Mouse (Mus musculus) thymus, postnatal 14 days (tissue): ENCODE measurements around the gene Shd.

Source experiments
- DNase-seq: peaks from one replicate; pipeline ENCODE4 v3.0.0; 2021

Shd gene

GRCm38 (mm10) chr17:55959946-55960740, 10.1 kb upstream of the Shd start:
- no peak for DNase-seq

GRCm38 (mm10) chr17:55960791-55961190, 9.5 kb upstream of the Shd start:
- DNase-seq = no peak

GRCm38 (mm10) chr17:55961631-55962030, 8.6 kb upstream of the Shd start:
- no peak for DNase-seq

- no peak for DNase-seq
These were observed 7.1 kb upstream of the Shd start for GRCm38 (mm10) chr17:55963171-55963570.

GRCm38 (mm10) chr17:55964496-55964895, 5.8 kb upstream of the Shd start:
- no peak for DNase-seq

GRCm38 (mm10) chr17:55964996-55965395, 5.3 kb upstream of the Shd start:
- DNase-seq = no peak

GRCm38 (mm10) chr17:55967186-55967585, 3.1 kb upstream of the Shd start:
- no peak for DNase-seq

- no peak for DNase-seq
These were observed 2.1 kb upstream of the Shd start for GRCm38 (mm10) chr17:55968210-55968609.

- no peak for DNase-seq
These were observed 707 bp upstream of the Shd start for GRCm38 (mm10) chr17:55969560-55969959.

- DNase-seq = no peak
These were observed 1.2 kb downstream of the Shd start for GRCm38 (mm10) chr17:55971453-55971852.

GRCm38 (mm10) chr17:55976255-55976862, 6.1 kb downstream of the Shd start:
- DNase-seq = peak; percentile 80

GRCm38 (mm10) chr17:55977301-55977700, 7.0 kb downstream of the Shd start:
- DNase-seq = no peak

GRCm38 (mm10) chr17:55986030-55986961, 16.0 kb downstream of the Shd start, which contains the start of gene Fsd1:
Gene Fsd1 (plus strand): TSS chr17:55986509.
- peak; percentile 48 for DNase-seq

- DNase-seq = no peak
These were observed 20.1 kb downstream of the Shd start for GRCm38 (mm10) chr17:55990278-55990898.

- DNase-seq = no peak
These were observed 25.7 kb downstream of the Shd start for GRCm38 (mm10) chr17:55996007-55996406.

GRCm38 (mm10) chr17:55999794-56000499, 29.7 kb downstream of the Shd start:
- no peak for DNase-seq

- DNase-seq = no peak
These were observed 32.7 kb downstream of the Shd start for GRCm38 (mm10) chr17:56003000-56003399.

- DNase-seq = no peak
These were observed 35.3 kb downstream of the Shd start, which contains the start of the genes Stap2 and Mpnd for GRCm38 (mm10) chr17:56005415-56006061. Gene Stap2 (minus strand): TSS chr17:56005584. Gene Mpnd (plus strand): TSS chr17:56005711.

GRCm38 (mm10) chr17:56006956-56007355, 36.7 kb downstream of the Shd start:
- DNase-seq = no peak

GRCm38 (mm10) chr17:56007444-56008355, 37.4 kb downstream of the Shd start:
- no peak for DNase-seq
